Mouse (Mus musculus) heart, embryonic 16.5 days (tissue): ENCODE measurements at regions not wholly inside any gene's neighbourhood (a gene's known extent, or its start where the extent isn't known, plus 50 kb on each side); places are given as distances from the start of the nearest gene placed in this dataset.

Experiments
- ATAC-seq: fragments of 200-750 bp; cut with Nextera tagmentation; replicated peaks from 2 replicates; pipeline ENCODE4 v1.8.0; 2017; ENCODE audit warnings: moderate number of reproducible peaks; ENCODE audit not compliant: insufficient read depth, low FRiP score; ENCODE audit errors: extremely low read depth
- H3K27ac ChIP-seq: fragments of 300-500 bp; sonication (generic); 2 replicates; pipeline ENCODE4 v1.5.1; 2014; ENCODE audit warnings: mild to moderate bottlenecking, low read length, control low read depth, moderate library complexity
- H3K27me3 ChIP-seq: fragments of 300-500 bp; sonication (generic); 2 replicates; pipeline ENCODE4 v1.6.1; 2014; ENCODE audit warnings: low read length, mixed read lengths; ENCODE audit not compliant: control insufficient read depth, insufficient read depth
- H3K36me3 ChIP-seq: fragments of 300-500 bp; sonication (generic); 2 replicates; pipeline ENCODE4 v1.6.1; 2014; ENCODE audit not compliant: control insufficient read depth, insufficient read depth
- H3K4me1 ChIP-seq: fragments of 300-500 bp; sonication (generic); 2 replicates; pipeline ENCODE4 v1.6.1; 2014; ENCODE audit warnings: low read length, mixed read lengths; ENCODE audit not compliant: control insufficient read depth, insufficient read depth
- H3K4me2 ChIP-seq: fragments of 300-500 bp; sonication (generic); 2 replicates; pipeline ENCODE4 v1.6.1; 2014; ENCODE audit warnings: low read depth, mild to moderate bottlenecking, control low read depth, low read length
- H3K4me3 ChIP-seq: fragments of 300-500 bp; sonication (generic); 2 replicates; pipeline ENCODE4 v1.5.1; 2014; ENCODE audit warnings: mild to moderate bottlenecking, control low read depth, low read length
- H3K9ac ChIP-seq: fragments of 300-500 bp; sonication (generic); 2 replicates; pipeline ENCODE4 v1.6.1; 2014; ENCODE audit warnings: low read length, control low read depth
- H3K9me3 ChIP-seq: fragments of 300-500 bp; sonication (generic); replicated peaks from 2 replicates; pipeline ENCODE4 v1.6.1; 2016; ENCODE audit warnings: low read length; ENCODE audit not compliant: control insufficient read depth
- WGBS: fragments of 180-500 bp; shearing (Covaris S2); extraction: QIAGEN DNeasy Blood & Tissue Kit; methylation state at CpG from one replicate; pipeline ENCODE4 v1.1.7; 2014; 5-methylcytosine and 5-hydroxymethylcytosine counted together

DNA sequence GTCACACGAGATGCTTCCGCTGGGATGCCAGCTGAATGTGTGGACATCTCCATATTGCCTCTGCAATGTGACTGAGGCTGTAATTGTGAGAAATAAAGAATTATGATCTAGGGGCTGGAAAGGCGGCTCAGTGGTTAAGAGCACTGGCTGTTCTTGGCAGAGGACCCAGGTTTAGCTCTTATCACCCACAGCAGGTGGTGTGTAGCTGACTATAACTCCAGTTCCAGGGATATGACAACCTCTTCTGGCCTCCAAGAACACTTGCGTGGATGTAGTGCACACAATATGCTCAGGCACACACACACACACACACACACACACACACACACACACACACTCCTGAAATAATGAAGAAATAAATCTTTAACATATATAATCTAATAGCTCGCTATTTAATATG, 232.7 kb upstream of the Kcnab2 start:
- H3K9me3 ChIP-seq = no peaks in the 10 kb centered on the region
- no peak overlapping the region for H3K4me2 ChIP-seq
- ATAC-seq = no peak
- no peaks in the 10 kb centered on the region for H3K36me3 ChIP-seq
- no peak overlapping the region for H3K27ac ChIP-seq
- no peaks in the 10 kb centered on the region for H3K4me1 ChIP-seq
- H3K9ac ChIP-seq = no peak overlapping the region
- H3K27me3 ChIP-seq = no peaks in the 10 kb centered on the region
- 75% methylated on average over 5 of the region's 5 CpGs for WGBS
- H3K4me3 ChIP-seq = no peak overlapping the region

DNA sequence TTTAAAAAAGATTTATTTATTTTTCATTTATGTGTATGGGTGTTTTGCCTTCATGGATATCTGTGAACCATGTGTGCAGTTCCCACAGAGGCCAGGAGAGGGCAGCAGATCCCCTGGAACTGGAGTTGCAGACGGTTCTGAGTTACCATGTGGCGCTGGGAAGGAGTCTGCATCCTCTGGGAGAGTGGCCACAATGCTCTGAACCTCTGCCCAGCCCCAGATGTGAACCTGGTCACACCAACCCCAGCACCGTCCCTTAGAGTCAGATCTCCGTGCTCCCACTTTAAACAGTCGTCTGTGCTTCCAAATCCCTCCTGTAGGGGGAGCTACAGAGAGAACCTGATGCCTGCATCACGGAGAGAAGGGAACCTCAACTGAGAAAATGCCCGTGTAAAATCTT, 222.5 kb upstream of the Kcnab2 start:
- no peak for ATAC-seq
- Histone ChIP-seq H3K27ac (no peak overlapping the region), H3K36me3 (no peaks in the 10 kb centered on the region), H3K27me3 (no peaks in the 10 kb centered on the region; the same call in 1 of the 2 replicates), H3K4me3 (no peak overlapping the region), H3K9ac (no peak overlapping the region), H3K4me1 (no peaks in the 10 kb centered on the region), H3K4me2 (no peak overlapping the region), H3K9me3 (peaks cover 5% of the 10 kb centered on the region; the same call in 1 of the 2 replicates)
- 77% methylated on average over 7 of the region's 7 CpGs for WGBS

DNA sequence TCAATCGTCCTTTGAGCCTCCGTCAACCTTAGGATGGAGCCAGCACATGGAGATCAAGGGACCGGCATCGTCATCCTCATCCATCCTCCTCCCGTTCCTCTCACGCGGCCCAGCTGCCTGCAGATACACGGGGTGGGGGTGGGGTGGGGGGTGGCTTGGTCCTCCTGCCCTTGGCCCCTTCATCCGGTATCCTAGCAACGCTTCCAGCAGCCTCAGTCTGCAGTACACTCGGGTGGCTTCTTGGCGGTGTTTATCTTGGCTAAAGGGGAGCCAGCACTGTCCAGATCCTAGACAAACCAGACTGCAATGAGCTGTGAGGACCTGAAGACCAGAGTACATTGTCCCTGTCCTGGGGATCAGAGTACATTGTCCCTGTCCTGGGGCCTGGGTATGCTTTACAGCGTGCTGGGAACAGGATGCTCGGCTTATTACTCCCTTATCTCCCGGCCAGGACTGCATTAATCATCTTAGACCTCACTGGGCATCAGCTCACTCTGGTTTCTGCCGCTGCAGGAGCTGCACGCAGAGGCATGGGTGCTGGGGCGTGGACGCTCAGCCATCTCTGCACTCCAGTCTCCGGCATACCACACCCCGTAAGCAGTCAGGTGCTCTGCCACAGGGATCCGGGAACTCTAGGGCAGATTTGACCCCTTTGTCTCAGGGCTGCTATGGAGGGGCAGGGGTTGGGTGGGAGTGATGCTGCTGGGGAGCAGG, 219.7 kb upstream of the Kcnab2 start:
- peak; percentile 43; the same call in 1 of the 2 replicates for ATAC-seq
- H3K9me3 ChIP-seq = peaks cover 5% of the 10 kb centered on the region; the same call in 1 of the 2 replicates
- no peaks in the 10 kb centered on the region for H3K36me3 ChIP-seq
- WGBS = 47% methylated on average over 22 of the region's 22 CpGs
- H3K27me3 ChIP-seq = no peaks in the 10 kb centered on the region; the same call in 1 of the 2 replicates
- no peaks in the 10 kb centered on the region for H3K4me1 ChIP-seq
- no peak overlapping the region for H3K4me2 ChIP-seq
- H3K9ac ChIP-seq = no peak overlapping the region
- no peak overlapping the region for H3K27ac ChIP-seq
- H3K4me3 ChIP-seq = no peak overlapping the region

DNA sequence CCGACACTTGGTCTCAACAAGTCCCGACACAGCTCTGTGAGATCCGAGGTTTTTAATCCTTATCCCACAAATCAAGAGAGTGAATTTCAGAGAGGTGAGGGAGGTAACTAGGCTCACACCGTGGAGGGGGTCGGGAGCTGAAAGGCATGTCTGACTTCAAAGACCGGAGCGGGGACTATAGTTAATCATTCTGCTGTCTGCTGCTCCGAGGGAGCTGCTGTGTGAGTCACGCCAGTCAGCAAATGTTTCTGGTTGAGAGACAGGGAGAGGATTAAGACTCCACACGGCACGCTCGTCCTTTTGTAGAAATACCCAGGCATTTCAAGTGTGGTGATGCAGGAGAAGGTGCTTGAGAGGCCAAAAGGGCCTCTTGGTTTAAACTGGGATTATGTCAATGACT, 214.1 kb upstream of the Kcnab2 start:
- Histone ChIP-seq H3K36me3 (no peaks in the 10 kb centered on the region), H3K27ac (no peak overlapping the region), H3K4me1 (no peaks in the 10 kb centered on the region), H3K4me2 (no peak overlapping the region), H3K9ac (no peak overlapping the region), H3K4me3 (no peak overlapping the region), H3K27me3 (no peaks in the 10 kb centered on the region), H3K9me3 (peaks cover 6% of the 10 kb centered on the region)
- no peak for ATAC-seq
- WGBS = 36% methylated on average over 12 of the region's 12 CpGs

DNA sequence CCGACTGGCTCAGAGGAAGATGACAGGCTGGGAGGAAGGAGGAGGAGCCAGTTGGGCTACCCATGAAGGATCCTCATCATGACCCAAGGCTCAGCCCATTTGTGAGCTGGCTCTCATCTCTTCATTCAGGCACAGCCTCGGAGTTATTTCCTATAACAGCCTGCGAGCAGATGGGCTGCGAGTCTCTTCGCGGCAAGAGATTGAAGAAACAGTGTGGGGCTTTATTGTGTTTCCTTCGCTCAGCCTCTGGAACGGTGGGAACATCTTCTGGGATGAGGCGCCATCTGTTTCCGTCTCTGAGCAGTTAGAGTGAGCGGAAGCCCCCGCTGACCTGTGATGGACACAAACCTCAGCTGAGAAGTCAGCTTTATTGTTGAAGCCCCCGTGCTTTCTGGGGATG, 213.6 kb upstream of the Kcnab2 start:
- no peak for ATAC-seq

DNA sequence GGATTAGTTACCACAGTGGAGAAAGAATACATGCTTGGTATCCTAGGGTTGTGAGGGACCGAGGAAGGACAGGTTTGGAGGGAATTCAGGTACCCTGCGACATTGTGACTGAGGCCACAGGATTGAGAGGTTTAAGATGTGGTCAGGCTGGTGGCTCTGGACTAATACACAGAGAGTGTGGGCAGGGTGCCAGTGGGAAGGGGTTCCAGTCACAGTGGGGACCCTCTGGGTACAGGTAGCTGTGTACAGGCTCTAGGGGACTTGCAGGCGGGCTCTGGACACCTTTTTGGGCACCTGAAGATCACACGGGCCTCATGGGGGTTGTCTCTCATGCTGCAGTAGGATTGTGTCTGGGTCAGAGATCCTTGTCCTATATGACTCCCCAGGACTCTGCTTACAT, 213.1 kb upstream of the Kcnab2 start:
- 79% methylated on average over 4 of the region's 4 CpGs for WGBS
- no peaks in the 10 kb centered on the region for H3K4me1 ChIP-seq
- H3K4me2 ChIP-seq = no peak overlapping the region
- H3K9me3 ChIP-seq = peaks cover 6% of the 10 kb centered on the region
- no peak overlapping the region for H3K9ac ChIP-seq
- H3K4me3 ChIP-seq = no peak overlapping the region
- H3K27me3 ChIP-seq = no peaks in the 10 kb centered on the region
- H3K36me3 ChIP-seq = no peaks in the 10 kb centered on the region
- no peak overlapping the region for H3K27ac ChIP-seq
- no peak for ATAC-seq

More for the DNA sequence above, 213.6 kb upstream of the Kcnab2 start:
- Histone ChIP-seq H3K9me3 (peaks cover 6% of the 10 kb centered on the region), H3K4me1 (no peaks in the 10 kb centered on the region), H3K4me2 (no peak overlapping the region), H3K27ac (no peak overlapping the region), H3K9ac (no peak overlapping the region), H3K36me3 (no peaks in the 10 kb centered on the region), H3K27me3 (no peaks in the 10 kb centered on the region), H3K4me3 (no peak overlapping the region)
- WGBS = 77% methylated on average over 13 of the region's 13 CpGs

DNA sequence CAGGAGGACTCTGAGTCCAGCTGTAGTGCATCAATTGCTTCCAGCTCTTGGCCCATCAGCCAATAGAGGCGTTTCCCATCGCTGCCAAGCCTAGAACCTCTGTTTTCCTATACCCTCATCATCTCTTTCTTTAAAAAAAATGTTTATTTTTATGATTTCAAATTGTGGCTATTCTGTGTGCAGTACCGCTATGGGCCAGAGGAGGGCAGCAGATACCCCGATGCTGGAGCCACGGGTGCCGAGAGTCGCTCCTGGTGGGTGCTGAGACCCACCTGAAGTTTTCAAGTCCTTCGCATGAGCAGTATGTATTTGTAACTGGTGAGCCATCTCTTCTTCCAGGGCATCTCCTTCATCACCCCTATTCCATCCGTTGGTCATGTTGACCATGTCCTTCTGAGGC, 212.2 kb upstream of the Kcnab2 start:
- Histone ChIP-seq H3K4me1 (no peaks in the 10 kb centered on the region), H3K9ac (no peak overlapping the region), H3K4me3 (no peak overlapping the region), H3K4me2 (no peak overlapping the region), H3K9me3 (peaks cover 6% of the 10 kb centered on the region), H3K27me3 (no peaks in the 10 kb centered on the region), H3K36me3 (no peaks in the 10 kb centered on the region), H3K27ac (no peak overlapping the region)
- WGBS = 65% methylated on average over 9 of the region's 9 CpGs
- no peak for ATAC-seq

DNA sequence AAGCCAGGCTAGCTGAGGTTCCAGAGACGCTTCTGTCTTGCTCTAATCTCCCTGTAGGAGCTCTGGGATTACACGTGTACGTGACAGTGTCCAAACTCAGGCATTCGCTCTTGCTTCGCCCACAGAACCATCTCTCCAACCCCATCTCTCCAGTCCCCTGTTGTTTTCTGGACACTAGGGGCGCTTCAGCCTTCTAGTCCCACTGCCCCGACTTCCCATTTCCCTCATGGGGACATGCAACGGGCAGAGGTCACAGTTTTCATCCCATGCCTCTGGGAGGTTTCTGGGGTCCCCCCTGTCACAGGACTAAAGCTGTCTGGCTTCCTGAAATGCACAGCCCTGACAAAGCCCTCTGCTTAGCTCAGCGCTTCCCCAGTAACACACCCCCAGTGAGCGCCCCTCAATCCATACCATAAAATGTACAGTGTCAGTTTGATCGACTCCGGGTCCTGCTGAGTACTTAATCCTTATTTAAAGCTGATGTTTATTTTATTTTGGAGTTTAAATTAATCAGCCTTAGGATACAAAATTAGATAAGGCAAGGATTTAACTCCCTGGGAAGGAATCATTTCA, 208.9 kb upstream of the Kcnab2 start:
- Histone ChIP-seq H3K4me3 (no peak overlapping the region), H3K36me3 (no peaks in the 10 kb centered on the region), H3K27ac (no peak overlapping the region), H3K27me3 (no peaks in the 10 kb centered on the region), H3K4me2 (no peak overlapping the region), H3K9me3 (peaks cover 14% of the 10 kb centered on the region), H3K4me1 (no peaks in the 10 kb centered on the region), H3K9ac (no peak overlapping the region)
- no peak for ATAC-seq
- 56% methylated on average over 12 of the region's 12 CpGs for WGBS

DNA sequence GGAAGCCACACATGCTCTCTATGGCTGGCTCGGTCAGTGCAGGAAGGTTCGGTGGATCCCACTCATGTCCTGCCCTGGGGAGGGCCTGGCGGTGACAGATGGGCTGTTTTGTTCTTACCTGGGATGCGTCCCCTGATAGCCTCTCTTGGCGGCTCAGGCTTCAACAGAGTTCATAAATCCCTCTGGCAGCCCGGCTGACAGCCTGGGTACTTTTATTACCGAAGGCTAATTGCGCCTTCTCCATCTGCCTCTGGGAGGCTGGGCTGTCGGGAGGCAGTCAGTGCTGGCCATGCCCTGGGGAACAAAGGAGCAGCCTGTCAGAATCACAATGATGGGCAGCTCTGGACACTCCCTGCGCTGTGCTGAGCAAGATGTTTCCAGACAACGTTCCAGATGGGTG, 196.5 kb upstream of the Kcnab2 start:
- 49% methylated on average over 11 of the region's 11 CpGs for WGBS
- no peaks in the 10 kb centered on the region for H3K4me1 ChIP-seq
- H3K9ac ChIP-seq = no peak overlapping the region
- H3K9me3 ChIP-seq = peaks cover 4% of the 10 kb centered on the region; the same call in 1 of the 2 replicates
- no peaks in the 10 kb centered on the region for H3K36me3 ChIP-seq
- H3K4me3 ChIP-seq = no peak overlapping the region
- ATAC-seq = no peak
- no peak overlapping the region for H3K4me2 ChIP-seq
- no peaks in the 10 kb centered on the region for H3K27me3 ChIP-seq
- H3K27ac ChIP-seq = no peak overlapping the region
